Mouse (Mus musculus) liver, postnatal 0 days (tissue): Measurements from ENCODE around the gene Tap1. TPM values are rescaled to one million over a fixed set of nuclear protein-coding genes. Genes with fewer than 3 reads are reported as not detected.

Source experiments
- ATAC-seq: fragments of 200-750 bp; cut with Nextera tagmentation; 2 replicates; pipeline ENCODE4 v1.8.0; 2017; ENCODE audit warnings: mild to moderate bottlenecking, moderate library complexity
- DNase-seq: peaks from one replicate; pipeline ENCODE4 v3.0.0-alpha.2; 2016
- H3K27ac ChIP-seq: fragments of 300-500 bp; sonication (generic); 2 replicates; pipeline ENCODE4 v1.5.1; 2014; ENCODE audit warnings: antibody characterized with exemption, moderate library complexity, mild to moderate bottlenecking, low read depth
- H3K27me3 ChIP-seq: fragments of 300-500 bp; sonication (generic); 2 replicates; pipeline ENCODE4 v1.6.1; 2014; ENCODE audit warnings: low read length, control low read depth, mixed read lengths; ENCODE audit not compliant: insufficient read depth
- H3K36me3 ChIP-seq: fragments of 300-500 bp; sonication (generic); replicated peaks from 2 replicates; pipeline ENCODE4 v1.6.1; 2014; ENCODE audit warnings: mild to moderate bottlenecking, control low read depth, low read length, moderate library complexity, mixed read lengths; ENCODE audit not compliant: insufficient read depth
- H3K4me1 ChIP-seq: fragments of 300-500 bp; sonication (generic); 2 replicates; pipeline ENCODE4 v1.6.1; 2014; ENCODE audit warnings: antibody characterized with exemption, mild to moderate bottlenecking, control low read depth; ENCODE audit not compliant: insufficient read depth
- H3K4me2 ChIP-seq: fragments of 300-500 bp; sonication (generic); 2 replicates; pipeline ENCODE4 v1.6.1; 2014; ENCODE audit warnings: low read depth, mild to moderate bottlenecking, low read length, moderate library complexity, mixed read lengths
- H3K4me3 ChIP-seq: fragments of 300-500 bp; sonication (generic); 2 replicates; pipeline ENCODE4 v1.5.1; 2014; ENCODE audit warnings: low read depth, low read length
- H3K9ac ChIP-seq: fragments of 300-500 bp; sonication (generic); replicated peaks from 2 replicates; pipeline ENCODE4 v1.6.1; 2014; ENCODE audit warnings: mild to moderate bottlenecking, moderate library complexity
- H3K9me3 ChIP-seq: fragments of 300-500 bp; sonication (generic); 2 replicates; pipeline ENCODE4 v1.6.1; 2016; ENCODE audit warnings: mild to moderate bottlenecking, control low read depth, low read length, mixed read lengths
- CTCF ChIP-seq: sonication (generic); IDR thresholded peaks from 2 replicates; pipeline ENCODE4 v1.5.1; 2016; ENCODE audit warnings: antibody characterized with exemption, low read depth
- EP300 ChIP-seq: IDR thresholded peaks from 2 replicates; pipeline ENCODE4 v1.6.1; 2016; ENCODE audit warnings: antibody characterized with exemption, low read depth, mild to moderate bottlenecking
- WGBS: fragments of 180-500 bp; shearing (Covaris S2); extraction: QIAGEN DNeasy Blood & Tissue Kit; methylation state at CpG from one replicate; pipeline ENCODE4 v1.1.7; 2014; ENCODE audit not compliant: insufficient replicate concordance; 5-methylcytosine and 5-hydroxymethylcytosine counted together
- polyA plus RNA-seq: library from polyadenylated mRNA; unstranded; fragments of >200 nt; fragmentation: Nextera tagmentation; extraction: Ambion mirVana; gene quantifications from 2 replicates; pipeline ENCODE4 v1.2.1, GENCODE M21; 2015

Gene Tap1
- polyA plus RNA-seq, 1 experiment from 2014 or later: 8.8 TPM

- Histone ChIP-seq H3K4me3 (no peak overlapping the region), H3K27ac (no peak overlapping the region), H3K4me1 (peaks cover 3% of the 10 kb centered on the region), H3K4me2 (no peak overlapping the region), H3K9me3 (no peaks in the 10 kb centered on the region), H3K27me3 (no peaks in the 10 kb centered on the region), H3K36me3 (no peaks in the 10 kb centered on the region), H3K9ac (no peak overlapping the region)
- DNase-seq (no peak), ATAC-seq (no peak)
- WGBS: 95% methylated on average over 5 of the region's 5 CpGs
- TF ChIP-seq EP300 (no peak), CTCF (peak; percentile 43; the same call in 1 of the 2 replicates)
Observed at GRCm38 (mm10) chr17:34172528-34172927, 14.8 kb upstream of the Tap1 start.

GRCm38 (mm10) chr17:34174075-34174474 is 13.3 kb upstream of the Tap1 start:
- H3K9ac ChIP-seq: no peak overlapping the region
- H3K27ac ChIP-seq: no peak overlapping the region
- ATAC-seq: no peak
- H3K27me3 ChIP-seq: no peaks in the 10 kb centered on the region
- peaks cover 3% of the 10 kb centered on the region for H3K4me1 ChIP-seq
- no peak overlapping the region for H3K4me2 ChIP-seq
- no peaks in the 10 kb centered on the region for H3K36me3 ChIP-seq
- no peak overlapping the region for H3K4me3 ChIP-seq
- no peak for DNase-seq
- 33% methylated on average over 1 of the region's 1 CpGs for WGBS
- no peak for TF ChIP-seq EP300
- no peak for TF ChIP-seq CTCF
- H3K9me3 ChIP-seq: no peaks in the 10 kb centered on the region

DNA sequence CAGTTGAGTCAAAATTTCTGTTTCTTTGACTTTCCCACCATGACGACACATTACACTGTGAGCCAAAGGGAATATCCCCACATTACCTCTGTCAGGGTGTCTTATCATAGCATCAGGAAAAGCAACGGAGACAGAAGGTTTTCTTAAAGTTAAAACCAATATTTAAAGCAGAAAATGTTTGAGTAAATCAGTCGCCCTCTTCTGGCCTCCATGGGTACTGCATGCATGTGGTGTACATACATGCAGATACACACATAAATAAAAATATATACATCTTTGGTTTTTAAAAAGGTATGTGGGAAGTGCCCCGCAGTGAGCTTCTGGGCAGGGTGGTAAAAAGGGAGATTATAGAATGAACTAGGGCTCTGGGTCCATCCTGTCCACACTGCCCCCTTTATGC is 10.2 kb upstream of the Tap1 start:
- peak; percentile 47 for DNase-seq
- TF ChIP-seq CTCF: peak; percentile 52
- TF ChIP-seq EP300: no peak

GRCm38 (mm10) chr17:34179019-34179418 is 8.3 kb upstream of the Tap1 start:
- no peak for ATAC-seq

More for the DNA sequence above, 10.2 kb upstream of the Tap1 start:
- ATAC-seq: no peak
- Histone ChIP-seq H3K27me3 (no peaks in the 10 kb centered on the region), H3K9ac (no peak overlapping the region), H3K36me3 (no peaks in the 10 kb centered on the region), H3K4me1 (peaks cover 6% of the 10 kb centered on the region; the same call in 1 of the 2 replicates), H3K4me3 (no peak overlapping the region), H3K9me3 (no peaks in the 10 kb centered on the region), H3K4me2 (no peak overlapping the region), H3K27ac (no peak overlapping the region)
- 68% methylated on average over 4 of the region's 4 CpGs for WGBS

DNA sequence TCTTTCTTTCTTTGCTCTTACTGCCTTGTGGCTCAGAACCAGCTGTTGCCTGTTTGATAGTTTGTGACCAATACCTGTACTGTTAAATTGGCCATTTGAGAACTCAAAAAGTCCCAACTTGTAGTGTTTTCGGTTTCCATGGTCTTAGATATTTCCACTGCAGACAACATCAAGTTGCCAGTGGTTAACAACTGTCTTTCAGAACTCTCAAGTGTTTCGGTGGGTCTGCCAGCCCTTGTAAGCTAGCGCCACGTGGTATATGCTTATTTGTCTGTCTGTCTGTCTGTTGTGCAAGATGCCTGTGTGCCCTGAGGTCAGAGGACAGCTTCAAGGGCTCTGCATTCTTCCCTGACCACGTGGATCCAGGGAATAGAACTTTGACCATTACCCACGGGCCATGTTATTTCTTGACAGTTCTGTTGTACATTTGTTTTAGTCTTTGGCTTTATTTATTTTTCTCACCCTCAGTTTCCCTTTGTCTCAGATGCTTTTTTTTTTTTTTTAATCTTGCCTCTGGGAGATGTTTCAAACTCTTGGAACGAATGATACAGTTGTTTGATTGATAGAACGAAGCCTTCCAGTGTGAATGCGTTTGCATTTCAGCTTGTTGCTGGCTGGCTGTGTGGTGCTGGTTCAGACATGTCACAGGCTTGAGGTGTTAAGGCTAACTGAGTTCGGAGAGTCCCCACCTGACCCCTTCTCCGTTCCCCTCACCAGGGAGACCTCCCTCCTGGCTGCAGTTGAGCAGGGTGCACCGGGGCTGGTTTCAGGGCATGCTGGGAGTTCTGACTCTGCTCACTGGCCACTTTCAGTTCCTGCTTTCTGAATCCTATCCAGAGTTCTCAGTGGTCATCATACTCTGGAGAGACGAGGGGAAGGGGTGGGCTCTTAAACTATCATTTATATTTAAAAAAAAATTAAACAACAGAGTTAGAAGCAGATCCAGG is 7.2 kb upstream of the Tap1 start:
- ATAC-seq (peak; percentile 74), DNase-seq (no peak)
- H3K9me3 ChIP-seq: no peaks in the 10 kb centered on the region
- TF ChIP-seq EP300 (no peak; the same call in 1 of the 2 replicates), CTCF (no peak)
- no peak overlapping the region for H3K9ac ChIP-seq
- no peak overlapping the region for H3K4me3 ChIP-seq
- H3K4me2 ChIP-seq: no peak overlapping the region
- no peaks in the 10 kb centered on the region for H3K36me3 ChIP-seq
- no peak overlapping the region for H3K27ac ChIP-seq
- H3K4me1 ChIP-seq: peaks cover 6% of the 10 kb centered on the region; the same call in 1 of the 2 replicates
- no peaks in the 10 kb centered on the region for H3K27me3 ChIP-seq
- 56% methylated on average over 13 of the region's 13 CpGs for WGBS

More at GRCm38 (mm10) chr17:34179019-34179418, 8.3 kb upstream of the Tap1 start:
- Histone ChIP-seq H3K9me3 (no peaks in the 10 kb centered on the region), H3K4me2 (no peak overlapping the region), H3K4me3 (no peak overlapping the region), H3K27me3 (no peaks in the 10 kb centered on the region), H3K4me1 (peaks cover 6% of the 10 kb centered on the region; the same call in 1 of the 2 replicates), H3K27ac (no peak overlapping the region), H3K36me3 (no peaks in the 10 kb centered on the region), H3K9ac (no peak overlapping the region)
- DNase-seq: no peak
- TF ChIP-seq CTCF (no peak), EP300 (no peak)
- 64% methylated on average over 6 of the region's 6 CpGs for WGBS

- no peaks in the 10 kb centered on the region for H3K9me3 ChIP-seq
- ATAC-seq: no peak
- no peak overlapping the region for H3K9ac ChIP-seq
- H3K36me3 ChIP-seq: no peaks in the 10 kb centered on the region
- no peak overlapping the region for H3K4me3 ChIP-seq
- DNase-seq: no peak
- no peak overlapping the region for H3K27ac ChIP-seq
- no peak overlapping the region for H3K4me2 ChIP-seq
- H3K4me1 ChIP-seq: peaks cover 18% of the 10 kb centered on the region
- no peaks in the 10 kb centered on the region for H3K27me3 ChIP-seq
- TF ChIP-seq EP300: no peak
- no peak for TF ChIP-seq CTCF
- 61% methylated on average over 15 of the region's 15 CpGs for WGBS
Observed at GRCm38 (mm10) chr17:34183564-34184219, 3.7 kb upstream of the Tap1 start.
